Mouse (Mus musculus) bone marrow, adult 2 months (tissue): ENCODE data around the gene Cog4. TPM values are rescaled to one million over a fixed set of nuclear protein-coding genes. Genes with fewer than 3 reads are reported as not detected.
"Not testable (repeated sequence)": the region's sequence is repeated elsewhere in the genome, so short reads cannot be mapped to it uniquely, and the experiment has no call there.

Source experiments
- H3K27ac ChIP-seq: fragments of 200-500 bp; 2 replicates; pipeline ENCODE4 v1.5.1; 2012; ENCODE audit warnings: low read depth, mild to moderate bottlenecking, control low read depth, inconsistent platforms, low read length; ENCODE audit not compliant: control insufficient read depth, poor library complexity, insufficient read depth
- H3K4me1 ChIP-seq: fragments of 200-500 bp; 2 replicates; pipeline ENCODE4 v1.6.1; 2011; ENCODE audit warnings: low read length; ENCODE audit not compliant: control insufficient read depth, insufficient read depth
- H3K4me3 ChIP-seq: fragments of 200-500 bp; replicated peaks from 2 replicates; pipeline ENCODE3; 2011; ENCODE audit warnings: mild to moderate bottlenecking, low read depth, low read length, control low read depth; ENCODE audit not compliant: control insufficient read depth
- CTCF ChIP-seq: fragments of 200-500 bp; IDR thresholded peaks from 2 replicates; pipeline ENCODE4 v1.5.1; 2011; ENCODE audit warnings: low read length, control low read depth; ENCODE audit not compliant: control insufficient read depth, insufficient read depth
- POLR2A ChIP-seq: fragments of 200-500 bp; IDR thresholded peaks from 2 replicates; pipeline ENCODE4 v1.6.1; 2011; ENCODE audit warnings: low read depth, mild to moderate bottlenecking, control low read depth, low read length, borderline replicate concordance; ENCODE audit not compliant: control insufficient read depth
- WGBS: fragments of 180-500 bp; shearing (Covaris S2); methylation state at CpG from one replicate; pipeline ENCODE4 v1.1.7; 2018; 5-methylcytosine and 5-hydroxymethylcytosine counted together
- polyA plus RNA-seq: library from polyadenylated mRNA; stranded (reverse); fragments of >200 nt; gene quantifications from 2 replicates; pipeline ENCODE4 v1.2.4, GENCODE M21; 2011; ENCODE audit warnings: low replicate concordance; ENCODE audit not compliant: missing spikeins, insufficient read depth, insufficient read length

Gene Cog4
- polyA plus RNA-seq, 1 experiment: 59.9 TPM

DNA sequence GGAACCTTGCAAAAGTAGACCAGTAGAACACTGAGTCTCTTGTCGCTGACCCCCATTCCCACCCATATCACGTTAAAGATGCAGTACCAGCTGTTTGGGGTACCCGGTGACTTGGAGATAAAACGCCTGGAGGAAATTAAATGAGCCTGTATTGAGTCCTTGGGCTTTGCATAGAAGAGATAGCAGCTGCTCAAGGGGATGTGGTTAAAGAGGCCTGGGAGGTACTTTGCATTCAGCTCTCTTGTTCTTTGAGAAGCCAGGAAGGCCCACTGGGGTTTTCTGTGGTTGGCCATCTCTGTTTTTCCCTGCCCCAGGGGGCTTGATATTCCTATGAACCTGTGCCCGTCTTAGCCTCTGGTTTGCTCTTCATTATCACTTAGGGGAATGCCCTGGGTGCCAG lies 82.7 kb downstream of the Cog4 start:
- WGBS: 10% methylated on average over 5 of the region's 5 CpGs
- H3K27ac ChIP-seq: peak overlapping the region; percentile 73

DNA sequence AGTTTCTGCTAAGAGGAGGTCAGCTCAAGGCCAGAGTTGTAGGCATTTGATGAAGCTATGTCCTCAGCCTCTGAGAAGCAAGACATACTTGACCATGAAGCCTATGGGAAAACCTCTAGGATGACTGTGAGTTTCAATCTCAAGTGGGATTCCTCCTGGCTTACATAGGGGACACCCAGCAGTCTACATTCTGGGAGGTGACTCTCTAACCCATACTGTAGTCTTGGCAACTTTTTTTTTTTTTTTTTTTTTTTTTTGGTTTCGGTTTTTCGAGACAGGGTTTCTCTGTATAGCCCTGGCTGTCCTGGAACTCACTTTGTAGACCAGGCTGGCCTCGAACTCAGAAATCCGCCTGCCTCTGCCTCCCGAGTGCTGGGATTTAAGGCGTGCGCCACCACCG lies 83.3 kb downstream of the Cog4 start:
- H3K4me1 ChIP-seq, H3K4me3 ChIP-seq: not testable (repeated sequence)
- 66% methylated on average over 8 of the region's 8 CpGs for WGBS
- peak overlapping the region; percentile 6; the same call in 1 of the 2 replicates for H3K27ac ChIP-seq

More for the DNA sequence above, 82.7 kb downstream of the Cog4 start:
- peaks cover 5% of the 10 kb centered on the region; the same call in 1 of the 2 replicates for H3K4me1 ChIP-seq
- TF ChIP-seq POLR2A (no peak), CTCF (no peak)
- no peak overlapping the region for H3K4me3 ChIP-seq

DNA sequence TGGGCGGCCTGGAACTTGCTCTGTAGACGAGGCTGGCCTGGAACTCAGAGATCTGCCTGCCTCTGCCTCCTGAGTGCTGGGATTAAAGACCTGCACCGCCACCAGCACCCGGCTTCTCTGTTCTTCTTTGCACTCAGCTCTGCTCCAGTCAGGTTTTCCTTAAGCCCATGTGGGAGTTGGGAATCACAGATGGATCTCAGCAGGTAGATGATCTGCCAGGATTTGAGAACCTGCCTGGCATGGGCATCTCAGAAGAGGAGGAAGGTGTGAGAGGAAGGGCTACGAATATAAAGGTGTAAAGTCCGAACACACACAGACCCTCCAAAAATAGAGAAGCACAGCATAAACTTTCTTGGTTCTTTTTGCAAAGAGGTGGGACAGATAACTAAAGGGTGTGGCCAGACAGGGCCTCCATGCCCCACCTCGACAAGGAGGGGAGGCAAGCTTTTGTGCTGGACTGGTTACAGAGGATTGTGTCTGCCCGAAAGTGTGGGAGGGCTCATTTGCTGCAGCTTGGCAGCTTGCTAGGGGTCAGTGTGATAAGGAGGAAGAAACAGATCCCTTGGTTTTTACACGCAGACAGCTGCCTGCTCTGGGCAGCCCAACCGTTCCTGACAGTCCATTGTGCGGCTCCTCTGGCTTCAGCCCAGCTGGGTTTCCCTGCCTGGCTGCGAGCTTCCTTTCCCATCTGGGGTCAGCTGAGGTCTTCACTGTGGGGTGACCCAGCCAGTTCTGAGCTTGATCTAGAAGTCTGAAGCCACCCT lies 85.0 kb downstream of the Cog4 start:
- no peak overlapping the region for H3K4me3 ChIP-seq
- TF ChIP-seq POLR2A (no peak), CTCF (no peak)
- H3K27ac ChIP-seq: peak overlapping the region; percentile 31; the same call in 1 of the 2 replicates
- H3K4me1 ChIP-seq: peaks cover 1% of the 10 kb centered on the region; the same call in 1 of the 2 replicates
- WGBS: 39% methylated on average over 12 of the region's 12 CpGs

Other genes with a start within 250 kb of the Cog4 start
- 10.1 and 19.2 TPM in 2 replicates for gene Vac14, start 228.0 kb upstream of the Cog4 start, polyA plus RNA-seq
- gene Mtss1l, start 125.1 kb upstream of the Cog4 start, polyA plus RNA-seq: 5.8 and 7.6 TPM in 2 replicates
- gene Il34, start 40.7 kb upstream of the Cog4 start, polyA plus RNA-seq: 23.4 and 25.8 TPM in 2 replicates
- 37.8 and 56.3 TPM in 2 replicates for gene Sf3b3, start 187 bp downstream of the Cog4 start, polyA plus RNA-seq
- 4.6 and 10.9 TPM in 2 replicates for gene Fuk, start 55.9 kb downstream of the Cog4 start, polyA plus RNA-seq
- 16.1 and 29.4 TPM in 2 replicates for gene St3gal2, start 73.3 kb downstream of the Cog4 start, polyA plus RNA-seq
- gene Ddx19a, start 151.2 kb downstream of the Cog4 start, polyA plus RNA-seq: 13.5 and 17.3 TPM in 2 replicates
- 1.8 and 3.4 TPM in 2 replicates for gene Ddx19b, start 185.2 kb downstream of the Cog4 start, polyA plus RNA-seq
- gene Aars, start 186.5 kb downstream of the Cog4 start, polyA plus RNA-seq: 31.6 and 48.3 TPM in 2 replicates
- not detected in 2 replicates for gene Exosc6, start 209.7 kb downstream of the Cog4 start, polyA plus RNA-seq
- gene Clec18a, start 245.8 kb downstream of the Cog4 start, polyA plus RNA-seq: not detected in 2 replicates
- gene Pdpr, start 248.0 kb downstream of the Cog4 start, polyA plus RNA-seq: 1.8 and 2.3 TPM in 2 replicates